Mouse (Mus musculus) megakaryocyte, embryonic 14.5 days (primary cell): ENCODE measurements at regions not wholly inside any gene's neighbourhood (a gene's known extent, or its start where the extent isn't known, plus 50 kb on each side); places are given as distances from the start of the nearest gene placed in this dataset.
A peak's percentile ranks its signal among the peaks of the same experiment; 100 is the strongest.

Source experiments
- H3K27me3 ChIP-seq: replicated peaks from 2 replicates; pipeline ENCODE3; 2012; ENCODE audit warnings: inconsistent platforms
- H3K36me3 ChIP-seq: replicated peaks from 2 replicates; pipeline ENCODE3; 2012; ENCODE audit warnings: low read length, inconsistent platforms, mixed read lengths
- H3K4me1 ChIP-seq: 2 replicates; pipeline ENCODE4 v1.6.1; 2012; ENCODE audit warnings: inconsistent platforms
- H3K4me3 ChIP-seq: replicated peaks from 2 replicates; pipeline ENCODE3; 2012; ENCODE audit warnings: moderate library complexity, mild to moderate bottlenecking, inconsistent platforms
- H3K9me3 ChIP-seq: 2 replicates; pipeline ENCODE4 v1.6.1; 2012; ENCODE audit warnings: inconsistent platforms
- FLI1 ChIP-seq: IDR thresholded peaks from 2 replicates; pipeline ENCODE4 v1.6.1; 2012; ENCODE audit warnings: low read length, inconsistent platforms, mixed read lengths
- GATA1 ChIP-seq: IDR thresholded peaks from 3 replicates; pipeline ENCODE4 v1.6.1; 2012; ENCODE audit warnings: mixed read lengths, low read length, inconsistent platforms, borderline replicate concordance

- H3K4me3 ChIP-seq, result no peak overlapping the region
- H3K36me3 ChIP-seq, result no peaks in the 10 kb centered on the region
- H3K27me3 ChIP-seq, result no peaks in the 10 kb centered on the region
- TF ChIP-seq FLI1, result no peak
- TF ChIP-seq GATA1, result no peak
- peaks cover 24% of the 10 kb centered on the region for H3K9me3 ChIP-seq
- H3K4me1 ChIP-seq, result no peaks in the 10 kb centered on the region
Measured at GRCm38 (mm10) chr10:115025950-115026349, 158.9 kb downstream of the Tph2 start.

- TF ChIP-seq FLI1, result no peak
- TF ChIP-seq GATA1, result no peak
- Histone ChIP-seq H3K27me3 (no peaks in the 10 kb centered on the region), H3K9me3 (peaks cover 40% of the 10 kb centered on the region), H3K36me3 (no peaks in the 10 kb centered on the region), H3K4me3 (peak overlapping the region; percentile 33), H3K4me1 (no peaks in the 10 kb centered on the region)
Measured at GRCm38 (mm10) chr10:115019443-115019842, 165.4 kb downstream of the Tph2 start.

DNA sequence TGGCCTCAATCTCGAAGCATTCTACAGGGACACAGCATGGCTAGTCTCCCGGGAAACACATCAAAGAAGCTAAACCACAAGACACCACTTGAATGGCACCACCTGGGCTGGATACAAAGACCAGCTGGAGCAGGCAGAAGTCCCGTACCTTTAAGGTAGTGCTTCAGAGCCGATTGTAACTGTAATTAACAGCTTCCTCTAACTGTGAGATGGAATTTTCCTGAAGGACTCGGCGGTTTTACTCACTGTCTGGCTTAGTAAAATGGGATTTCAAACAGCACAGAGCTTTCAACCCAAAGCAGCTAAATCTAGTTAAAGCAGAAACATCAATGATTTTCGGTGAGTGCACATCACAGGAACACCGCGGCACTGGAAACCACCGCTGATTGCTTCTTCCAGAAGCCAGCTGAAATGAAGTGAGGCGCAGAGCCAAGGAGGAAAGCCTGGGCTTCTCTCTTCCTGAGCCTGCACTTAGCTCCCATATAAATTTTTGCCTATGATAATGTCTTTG, 171.3 kb downstream of the Tph2 start:
- peaks cover 22% of the 10 kb centered on the region for H3K9me3 ChIP-seq
- H3K4me3 ChIP-seq, result no peak overlapping the region
- no peak for TF ChIP-seq GATA1
- no peak for TF ChIP-seq FLI1
- H3K36me3 ChIP-seq, result no peaks in the 10 kb centered on the region
- no peaks in the 10 kb centered on the region for H3K4me1 ChIP-seq
- no peaks in the 10 kb centered on the region for H3K27me3 ChIP-seq

DNA sequence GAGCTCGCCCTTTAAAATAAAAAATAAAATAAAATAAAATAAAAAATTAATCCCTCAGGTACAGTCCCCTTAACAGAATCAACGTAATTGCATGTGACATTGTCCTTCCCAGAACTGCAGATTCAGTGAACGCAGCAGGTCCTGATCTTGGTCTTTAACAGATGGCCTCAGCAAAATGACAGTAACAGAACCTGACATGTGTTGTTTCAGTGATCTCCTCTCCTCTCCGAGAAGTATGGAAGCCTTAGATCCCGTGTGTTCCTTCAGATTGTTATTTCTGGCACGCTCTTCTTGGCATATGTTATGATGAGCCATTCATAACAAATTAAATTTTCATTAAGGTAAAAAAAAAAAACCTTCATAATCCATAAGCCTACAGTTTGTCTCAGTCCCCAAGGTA, 171.9 kb downstream of the Tph2 start:
- Histone ChIP-seq H3K9me3 (peaks cover 20% of the 10 kb centered on the region), H3K4me1 (no peaks in the 10 kb centered on the region)
- TF ChIP-seq FLI1 (no peak), GATA1 (no peak)

GRCm38 (mm10) chr10:115012316-115012715, 172.5 kb downstream of the Tph2 start:
- peaks cover 14% of the 10 kb centered on the region for H3K9me3 ChIP-seq
- TF ChIP-seq GATA1 (no peak), FLI1 (no peak)
- H3K4me3 ChIP-seq, result no peak overlapping the region
- no peaks in the 10 kb centered on the region for H3K4me1 ChIP-seq
- no peaks in the 10 kb centered on the region for H3K36me3 ChIP-seq
- H3K27me3 ChIP-seq, result no peaks in the 10 kb centered on the region

More for the DNA sequence above, 171.9 kb downstream of the Tph2 start:
- Histone ChIP-seq H3K4me3 (no peak overlapping the region), H3K36me3 (no peaks in the 10 kb centered on the region), H3K27me3 (no peaks in the 10 kb centered on the region)

DNA sequence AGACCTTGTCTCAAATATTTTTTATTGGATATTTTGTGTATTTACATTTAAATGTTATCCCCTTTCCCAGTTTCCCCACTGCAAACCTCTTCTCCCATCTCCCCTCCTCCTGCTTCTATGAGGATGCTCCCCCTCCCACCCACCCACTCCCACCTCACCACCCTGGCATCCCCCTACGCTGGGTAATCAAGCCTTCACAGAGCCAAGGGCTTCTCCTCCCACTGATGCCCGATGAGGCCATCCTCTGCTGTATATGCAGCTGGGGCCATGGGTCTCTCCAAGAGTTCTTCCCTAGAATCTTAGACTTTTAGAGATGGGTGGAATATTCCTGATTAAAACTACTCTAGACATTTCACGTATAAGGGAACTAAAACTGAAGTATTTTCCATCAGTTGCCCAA, 172.9 kb downstream of the Tph2 start:
- TF ChIP-seq GATA1 (no peak), FLI1 (no peak)
- Histone ChIP-seq H3K36me3 (no peaks in the 10 kb centered on the region), H3K27me3 (no peaks in the 10 kb centered on the region), H3K9me3 (peaks cover 14% of the 10 kb centered on the region), H3K4me3 (no peak overlapping the region), H3K4me1 (no peaks in the 10 kb centered on the region)

DNA sequence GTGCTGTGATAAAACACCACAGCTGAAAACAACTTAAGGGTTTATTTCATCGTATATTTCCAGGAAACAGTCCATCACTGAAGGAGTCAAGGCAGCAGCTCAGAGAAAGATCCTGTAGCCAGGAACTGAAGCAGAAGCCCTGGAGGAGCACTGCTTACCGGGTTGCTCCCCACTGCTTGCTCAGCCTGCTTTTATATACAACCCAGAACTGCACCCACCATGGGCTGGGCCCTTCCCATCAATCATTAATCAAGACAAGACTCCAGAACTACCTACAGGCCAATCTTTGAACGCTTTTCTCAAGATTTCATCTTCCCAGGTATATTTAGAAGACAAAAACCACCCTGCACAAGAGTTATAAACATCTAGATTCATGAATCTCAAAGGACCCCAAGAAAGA, 188.4 kb downstream of the Tph2 start:
- H3K4me1 ChIP-seq, result no peaks in the 10 kb centered on the region

DNA sequence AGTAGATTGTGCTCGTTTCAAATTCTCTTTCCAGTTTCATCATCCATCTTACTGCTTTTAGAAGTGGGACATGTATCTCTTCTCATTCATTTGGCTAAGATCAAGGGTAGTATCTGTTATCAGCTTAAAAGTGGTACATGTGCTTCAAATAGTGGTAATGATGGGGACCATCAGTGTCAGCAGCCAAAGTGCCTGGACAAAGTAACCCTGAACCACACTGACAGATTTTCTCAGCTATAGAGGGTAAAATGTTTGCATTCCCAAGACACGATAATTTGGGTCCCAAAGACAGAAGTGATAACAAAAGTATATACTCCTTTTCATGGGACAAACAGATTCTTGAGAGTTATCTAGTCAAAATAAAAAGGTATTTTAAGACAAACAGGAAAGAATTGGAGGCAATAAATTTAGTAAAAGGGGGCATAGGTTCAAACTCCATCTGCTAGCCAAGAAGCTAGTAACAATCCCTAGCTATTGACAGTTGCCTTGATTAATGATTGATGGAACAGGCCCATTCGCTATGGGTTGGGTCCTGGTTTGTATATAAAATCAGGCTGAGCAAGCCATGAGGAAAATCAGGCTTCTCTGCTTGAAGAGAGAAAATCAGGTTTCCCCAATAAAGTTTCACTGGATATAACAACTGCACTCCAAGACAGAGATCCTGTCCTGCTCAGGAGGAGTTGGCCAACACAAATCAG, 189.5 kb downstream of the Tph2 start:
- no peak overlapping the region for H3K4me3 ChIP-seq
- no peaks in the 10 kb centered on the region for H3K36me3 ChIP-seq
- H3K4me1 ChIP-seq, result no peaks in the 10 kb centered on the region
- no peak for TF ChIP-seq FLI1
- TF ChIP-seq GATA1, result no peak
- H3K9me3 ChIP-seq, result no peaks in the 10 kb centered on the region
- no peaks in the 10 kb centered on the region for H3K27me3 ChIP-seq

More for the DNA sequence above, 188.4 kb downstream of the Tph2 start:
- Histone ChIP-seq H3K4me3 (no peak overlapping the region), H3K27me3 (no peaks in the 10 kb centered on the region), H3K9me3 (no peaks in the 10 kb centered on the region), H3K36me3 (no peaks in the 10 kb centered on the region)
- no peak for TF ChIP-seq GATA1
- no peak for TF ChIP-seq FLI1

DNA sequence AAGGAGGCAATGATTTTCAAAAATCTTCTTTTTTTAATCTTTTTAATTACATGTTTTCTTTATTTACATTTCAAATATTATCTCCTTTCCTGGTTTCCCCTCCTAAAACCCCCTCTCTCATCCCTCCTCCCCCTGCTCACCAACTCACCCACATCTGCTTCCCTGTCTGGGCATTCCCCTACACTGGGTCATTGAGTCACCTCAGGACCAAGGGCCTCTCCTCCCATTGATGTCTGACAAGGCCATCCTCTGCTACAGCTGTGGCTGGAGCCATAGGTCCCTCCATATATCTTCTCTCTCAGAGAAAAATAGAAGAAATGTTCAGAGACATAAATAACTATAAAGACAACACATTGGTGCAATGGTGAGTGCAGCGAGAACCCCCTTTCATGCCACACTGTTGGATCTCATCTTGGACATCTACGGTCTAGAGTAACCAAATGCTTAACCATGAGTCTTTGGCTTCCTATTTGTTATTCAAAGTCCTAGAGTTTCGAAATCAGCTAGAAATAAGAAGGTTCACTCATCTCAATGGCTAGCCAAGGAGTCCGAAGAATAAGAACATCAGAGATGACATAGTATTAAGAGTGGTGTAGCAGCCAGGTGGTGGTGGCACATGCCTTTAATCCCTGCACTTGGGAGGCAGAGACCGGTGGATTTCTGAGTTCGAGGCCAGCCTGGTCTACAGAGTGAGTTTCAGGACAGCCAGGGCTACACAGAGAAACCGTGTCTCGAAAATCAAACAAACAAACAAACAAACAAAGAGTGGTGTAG, 186.5 kb upstream of the Trhde start:
- TF ChIP-seq FLI1 (no peak), GATA1 (no peak)

DNA sequence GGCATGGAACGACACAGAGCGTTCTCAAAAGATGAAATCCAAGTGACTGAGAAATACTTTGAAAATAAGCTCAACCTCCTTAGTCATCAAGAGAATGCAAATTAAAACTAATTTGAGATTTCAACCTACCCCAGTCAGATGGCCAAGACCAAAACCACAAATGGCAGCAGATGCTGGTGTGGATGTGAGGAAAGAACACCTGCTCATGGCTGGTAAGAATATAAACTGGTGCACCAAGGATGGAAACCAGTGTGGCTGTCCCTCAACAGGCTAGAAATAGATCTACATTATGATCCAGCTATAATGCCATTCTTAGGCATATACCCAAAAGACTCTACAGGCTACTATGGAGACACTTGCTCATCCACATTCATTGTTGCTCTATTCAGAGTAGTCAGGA, 170.3 kb upstream of the Trhde start:
- H3K36me3 ChIP-seq, result no peaks in the 10 kb centered on the region
- TF ChIP-seq GATA1 (no peak), FLI1 (no peak)
- no peaks in the 10 kb centered on the region for H3K27me3 ChIP-seq
- H3K9me3 ChIP-seq, result peaks cover 15% of the 10 kb centered on the region
- no peaks in the 10 kb centered on the region for H3K4me1 ChIP-seq
- H3K4me3 ChIP-seq, result no peak overlapping the region

More for the DNA sequence above, 186.5 kb upstream of the Trhde start:
- H3K4me3 ChIP-seq, result no peak overlapping the region
- peaks cover 20% of the 10 kb centered on the region for H3K9me3 ChIP-seq
- H3K4me1 ChIP-seq, result no peaks in the 10 kb centered on the region
- no peaks in the 10 kb centered on the region for H3K36me3 ChIP-seq
- H3K27me3 ChIP-seq, result no peaks in the 10 kb centered on the region

GRCm38 (mm10) chr10:114963656-114964055, 161.5 kb upstream of the Trhde start:
- Histone ChIP-seq H3K4me1 (no peaks in the 10 kb centered on the region), H3K36me3 (no peaks in the 10 kb centered on the region), H3K9me3 (peaks cover 7% of the 10 kb centered on the region; the same call in 1 of the 2 replicates), H3K27me3 (no peaks in the 10 kb centered on the region), H3K4me3 (no peak overlapping the region)
- TF ChIP-seq FLI1 (no peak), GATA1 (no peak)
